Mouse (Mus musculus): ENCODE data around the gene Iffo2.

Iffo2 gene

GRCm38 (mm10) chr4:139640333-139640732 is 110.0 kb downstream of the Iffo2 start:
- no peak for DNase-seq (ENCODE audit: low spot score in 2 of 2)

- DNase-seq (ENCODE audit: low spot score in 2 of 2), result no peak
Measured at GRCm38 (mm10) chr4:139640775-139641174, 110.4 kb downstream of the Iffo2 start.

- DNase-seq (ENCODE audit: low spot score in 2 of 2), result peak; percentile 31 to 32
Measured at GRCm38 (mm10) chr4:139641829-139642425, 111.6 kb downstream of the Iffo2 start.

- DNase-seq (ENCODE audit: low spot score in 2 of 2), result peak; percentile 40 to 79
Measured at GRCm38 (mm10) chr4:139643972-139644371, 113.6 kb downstream of the Iffo2 start.

- DNase-seq (ENCODE audit: low spot score in 2 of 2), result no peak
Measured at GRCm38 (mm10) chr4:139646916-139647315, 116.6 kb downstream of the Iffo2 start.

GRCm38 (mm10) chr4:139650086-139650743 is 119.9 kb downstream of the Iffo2 start:
- DNase-seq (ENCODE audit: low spot score in 2 of 2), result no peak

GRCm38 (mm10) chr4:139650907-139651306 is 120.6 kb downstream of the Iffo2 start:
- DNase-seq (ENCODE audit: low spot score in 2 of 2), result no peak

GRCm38 (mm10) chr4:139653238-139653637 is 122.9 kb downstream of the Iffo2 start, which contains the start of gene Tas1r2:
Gene Tas1r2, plus strand, starts transcription at chr4:139653538.
- DNase-seq (ENCODE audit: low spot score in 2 of 2), result no peak

- DNase-seq (ENCODE audit: low spot score in 2 of 2), result no peak
Measured at GRCm38 (mm10) chr4:139661897-139662296, 131.5 kb downstream of the Iffo2 start.

- no peak for DNase-seq (ENCODE audit: low spot score in 2 of 2)
Measured at GRCm38 (mm10) chr4:139667632-139668031, 137.3 kb downstream of the Iffo2 start.

GRCm38 (mm10) chr4:139669847-139670246 is 139.5 kb downstream of the Iffo2 start:
- peak in 1 of 2 experiments; percentile 53 for DNase-seq (ENCODE audit: low spot score in 2 of 2)

Measured in thymus, postnatal 10 days (tissue).